Mouse (Mus musculus) activated CD4-positive, CD25-positive, alpha-beta regulatory T cell, adult 4 months (primary cell): ENCODE measurements around the gene Asic2. TPM values are rescaled to one million over a fixed set of nuclear protein-coding genes. Genes with fewer than 3 reads are reported as not detected.

Experiments
- ATAC-seq: one replicate; pipeline ENCODE4 v1.8.0; 2017
- polyA plus RNA-seq, 2 experiments: library from polyadenylated mRNA; unstranded; fragments of 100-300 nt; shearing (Covaris generic); gene quantifications; one replicate each; pipeline ENCODE4 v1.2.1; 2017

Gene Asic2
- polyA plus RNA-seq, 2 experiments from 2014 or later = not detected

- ATAC-seq = no peak
Observed at GRCm38 (mm10) chr11:81841001-81841400, 127.3 kb downstream of the Asic2 start.

GRCm38 (mm10) chr11:81838426-81838825, 129.8 kb downstream of the Asic2 start:
- no peak for ATAC-seq

- no peak for ATAC-seq
Observed at GRCm38 (mm10) chr11:81832381-81832780, 135.9 kb downstream of the Asic2 start.

GRCm38 (mm10) chr11:81816531-81816930, 151.7 kb downstream of the Asic2 start:
- no peak for ATAC-seq

DNA sequence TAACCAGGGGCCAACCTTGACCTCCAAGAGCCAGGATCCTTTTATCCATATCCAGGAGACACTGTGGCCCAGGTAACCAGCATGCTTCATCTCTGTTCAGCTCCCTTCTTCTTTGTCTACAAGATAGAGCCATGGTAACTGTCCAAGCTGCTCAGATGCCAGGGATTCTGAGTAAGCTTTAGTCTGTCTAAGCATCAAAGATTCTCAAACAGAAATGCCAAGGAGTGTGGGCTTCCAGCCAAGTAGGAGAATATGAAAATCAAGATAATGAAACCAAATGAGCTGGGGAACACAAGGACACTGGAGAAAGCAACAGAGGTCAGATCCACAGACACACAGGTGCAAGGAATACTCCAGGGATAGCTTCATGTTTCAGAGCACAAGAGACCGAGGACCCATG, 153.4 kb downstream of the Asic2 start:
- ATAC-seq = no peak

- no peak for ATAC-seq
Observed at GRCm38 (mm10) chr11:81806905-81807659, 161.2 kb downstream of the Asic2 start.

DNA sequence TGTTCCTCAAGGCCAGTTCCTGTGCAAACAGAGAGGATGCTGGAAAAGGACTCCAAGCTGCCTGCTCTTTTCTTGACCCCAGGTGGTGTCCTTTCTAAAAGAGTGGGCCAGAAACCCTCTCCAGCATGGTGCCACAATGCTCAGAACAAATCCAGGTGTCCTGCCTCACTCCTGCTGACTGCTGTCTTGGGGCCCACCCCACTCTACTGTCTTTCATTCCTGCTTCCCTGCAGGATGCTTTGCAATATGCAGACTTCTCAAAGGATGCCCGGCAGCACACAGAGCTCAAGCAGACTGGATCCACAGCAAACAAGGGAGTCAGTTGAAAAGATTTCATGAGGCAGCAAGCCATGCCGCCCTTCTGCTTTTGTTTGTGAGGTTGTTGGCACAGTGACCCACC, 164.7 kb downstream of the Asic2 start:
- ATAC-seq = no peak

- no peak for ATAC-seq
Observed at GRCm38 (mm10) chr11:81802614-81803013, 165.6 kb downstream of the Asic2 start.

GRCm38 (mm10) chr11:81800899-81801298, 167.4 kb downstream of the Asic2 start:
- ATAC-seq = no peak

DNA sequence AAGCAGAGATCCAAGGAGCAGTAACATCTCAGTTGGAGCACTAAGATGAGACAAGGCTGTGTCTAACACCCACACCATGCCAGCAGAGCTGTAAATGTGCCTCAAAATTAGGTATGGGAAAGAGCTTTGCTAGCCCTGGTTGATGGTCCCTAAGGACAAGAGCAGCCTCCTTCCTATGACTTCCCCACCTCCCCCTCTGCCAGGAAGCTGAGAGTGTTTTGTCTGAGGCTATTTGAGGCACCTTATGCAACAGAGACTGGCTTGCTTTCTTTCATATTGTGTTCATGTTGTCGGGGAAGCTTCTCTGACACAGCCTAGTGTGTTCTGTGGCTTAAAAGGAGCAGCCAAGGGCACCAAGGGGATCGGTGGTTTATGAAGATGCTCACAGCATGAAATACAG, 174.7 kb downstream of the Asic2 start:
- ATAC-seq = no peak

- no peak for ATAC-seq
Observed at GRCm38 (mm10) chr11:81791579-81791978, 176.7 kb downstream of the Asic2 start.

GRCm38 (mm10) chr11:81780596-81780995, 187.7 kb downstream of the Asic2 start:
- ATAC-seq = no peak

- no peak for ATAC-seq
Observed at GRCm38 (mm10) chr11:81779881-81780280, 188.4 kb downstream of the Asic2 start.

DNA sequence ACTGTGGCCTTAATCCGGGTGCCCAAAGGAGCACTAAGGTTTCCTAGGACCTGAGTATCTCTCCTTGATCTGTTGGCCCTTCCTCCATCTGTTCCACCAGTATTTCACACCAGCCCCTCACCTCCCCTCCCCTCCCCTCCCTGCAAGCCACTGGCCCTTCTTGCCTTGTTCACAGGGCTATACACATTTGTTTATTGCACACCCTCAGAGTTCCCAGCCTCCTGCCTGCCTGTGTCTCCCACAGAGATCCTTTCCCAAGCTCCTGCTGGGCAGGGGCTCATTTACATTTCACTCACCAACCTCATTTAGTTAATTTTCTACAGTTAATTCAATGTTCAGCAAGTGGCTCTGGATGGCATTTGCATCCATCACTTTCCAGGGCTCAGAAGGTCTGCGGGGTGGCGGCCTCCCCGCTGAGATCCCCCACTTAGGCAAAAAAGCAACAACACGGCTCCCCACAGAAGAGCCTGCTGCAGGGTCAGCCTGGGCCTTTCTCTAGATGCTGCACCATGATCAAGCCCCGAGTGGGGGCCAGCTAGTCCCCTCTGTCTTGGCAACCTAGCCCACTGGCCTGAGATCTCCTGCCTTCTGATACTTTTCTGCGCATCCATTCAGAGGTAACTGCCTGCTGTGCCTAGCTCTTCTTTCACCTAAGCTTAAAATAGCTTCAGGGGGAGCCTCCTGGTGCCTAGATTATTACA, 196.9 kb downstream of the Asic2 start:
- ATAC-seq = no peak

- no peak for ATAC-seq
Observed at GRCm38 (mm10) chr11:81769691-81770260, 198.5 kb downstream of the Asic2 start.

GRCm38 (mm10) chr11:81768305-81768704, 200.0 kb downstream of the Asic2 start:
- no peak for ATAC-seq

DNA sequence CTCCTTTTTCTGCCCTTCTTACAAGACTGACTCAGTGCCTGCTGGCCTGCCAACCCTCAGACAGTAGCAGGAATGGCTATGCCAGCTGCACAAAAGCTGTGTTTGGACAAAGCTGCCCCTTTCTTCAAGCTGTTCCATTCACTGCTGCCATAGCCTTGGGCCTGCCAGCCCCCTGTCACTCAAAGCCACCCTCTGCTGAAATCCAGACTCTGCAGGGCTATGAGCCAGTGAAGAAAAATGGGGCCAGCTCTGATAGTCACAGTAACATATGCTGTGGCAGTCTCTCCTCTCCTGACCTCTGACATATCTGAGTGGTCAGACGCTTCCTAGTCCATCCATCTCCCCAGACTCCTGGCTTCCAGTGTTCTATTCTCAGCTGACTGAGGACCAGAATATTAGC, 200.5 kb downstream of the Asic2 start:
- no peak for ATAC-seq

DNA sequence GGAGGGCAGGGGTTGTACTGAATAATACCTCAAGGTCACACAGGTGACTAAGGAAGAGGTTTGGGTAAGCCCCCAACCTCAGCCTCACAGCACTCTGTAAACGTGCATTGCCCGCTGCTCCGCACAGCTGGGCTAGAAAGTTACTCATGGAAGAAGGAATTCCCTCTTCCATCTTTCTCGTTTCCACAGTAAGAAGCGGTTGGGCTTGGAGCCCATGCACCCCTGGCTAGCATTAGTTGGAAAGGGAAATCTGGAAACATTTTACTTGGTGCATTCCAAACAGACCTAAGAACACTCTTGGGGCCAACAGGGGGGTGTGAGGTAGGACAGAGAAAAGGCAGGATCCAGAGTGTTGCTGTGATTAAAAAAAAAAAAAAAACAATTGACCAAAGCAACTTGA, 203.0 kb downstream of the Asic2 start:
- no peak for ATAC-seq

DNA sequence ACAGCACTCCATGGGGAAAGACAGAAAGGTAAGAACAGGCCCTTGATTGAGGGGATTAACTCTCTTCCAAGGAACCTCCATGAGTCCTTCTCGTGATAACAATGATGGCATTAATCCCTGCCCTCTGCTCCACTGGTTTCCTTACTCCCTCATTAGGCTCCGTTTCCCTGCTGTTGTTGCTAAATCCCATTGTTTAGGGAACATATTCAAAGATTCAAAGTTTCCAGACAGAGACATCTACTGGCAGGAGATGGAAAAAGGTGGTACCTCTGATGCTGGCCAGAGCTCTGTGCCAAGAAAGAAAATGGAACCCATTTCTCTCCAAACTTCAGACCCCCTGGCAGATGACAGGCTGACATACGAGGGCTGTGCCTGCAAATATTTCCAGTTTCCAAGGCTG, 203.5 kb downstream of the Asic2 start:
- ATAC-seq = no peak

DNA sequence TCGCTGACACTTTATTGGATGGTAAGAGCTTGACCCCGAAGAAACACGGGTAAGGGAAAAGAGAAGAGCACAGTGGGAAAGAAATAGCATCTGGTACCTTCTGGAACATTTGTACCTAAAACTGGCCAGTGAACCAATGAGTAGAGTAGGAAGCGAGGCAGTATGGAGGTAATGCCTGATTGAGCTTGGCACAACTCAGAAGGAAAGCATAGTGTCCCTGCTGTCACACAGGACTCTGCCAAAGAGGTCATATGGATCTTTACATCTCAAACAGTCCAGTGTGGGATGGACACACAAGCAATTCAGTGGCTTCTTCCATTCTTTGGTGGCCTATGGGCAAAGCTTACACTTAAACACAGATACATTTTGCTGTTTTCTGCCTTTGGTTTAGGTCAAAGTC, 211.0 kb downstream of the Asic2 start:
- ATAC-seq = no peak

- ATAC-seq = no peak
Observed at GRCm38 (mm10) chr11:81750876-81751275, 217.4 kb downstream of the Asic2 start.

GRCm38 (mm10) chr11:81750016-81750415, 218.2 kb downstream of the Asic2 start:
- ATAC-seq = no peak

DNA sequence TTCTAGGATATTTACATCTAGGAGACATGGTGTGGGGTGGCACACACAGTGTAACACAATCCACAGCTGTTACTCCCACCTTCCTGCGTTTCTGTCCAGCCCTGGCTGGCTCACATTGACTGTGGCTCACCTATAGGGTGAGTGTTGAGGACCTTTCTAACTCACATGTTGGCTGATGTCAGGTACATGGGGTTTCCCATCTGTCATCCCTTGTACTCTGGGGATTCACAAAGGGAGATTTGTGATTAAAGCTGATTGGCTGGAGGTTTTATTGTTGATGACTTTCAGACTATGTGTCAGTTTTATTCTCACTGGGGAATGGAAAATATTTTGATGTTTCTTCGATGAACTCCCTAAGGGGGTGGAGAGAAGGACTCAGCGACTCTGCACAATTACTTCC, 229.3 kb downstream of the Asic2 start:
- ATAC-seq = no peak

- ATAC-seq = no peak
Observed at GRCm38 (mm10) chr11:81737777-81738176, 230.5 kb downstream of the Asic2 start.
